Mouse (Mus musculus) left cerebral cortex, adult 9 months (tissue): Measurements from ENCODE around the gene Dock1.

Experiments
- DNase-seq, 2 experiments: peaks; one replicate each; pipeline ENCODE4 v3.0.0; 2022; ENCODE audit warnings: low spot score in 2 of 2

Dock1 gene

GRCm38 (mm10) chr7:134840066-134840465 lies 169.6 kb downstream of the Dock1 start:
- DNase-seq, result no peak

GRCm38 (mm10) chr7:134842751-134843150 lies 172.3 kb downstream of the Dock1 start:
- DNase-seq, result no peak

- no peak for DNase-seq
Observed at GRCm38 (mm10) chr7:134862000-134862399, 191.5 kb downstream of the Dock1 start.

GRCm38 (mm10) chr7:134864175-134864574 lies 193.7 kb downstream of the Dock1 start:
- DNase-seq, result peak in 1 of 2 experiments; percentile 11

GRCm38 (mm10) chr7:134872511-134872910 lies 202.1 kb downstream of the Dock1 start:
- no peak for DNase-seq

GRCm38 (mm10) chr7:134872981-134873380 lies 202.5 kb downstream of the Dock1 start:
- DNase-seq, result no peak

- DNase-seq, result no peak
Observed at GRCm38 (mm10) chr7:134878985-134879384, 208.5 kb downstream of the Dock1 start.

- no peak for DNase-seq
Observed at GRCm38 (mm10) chr7:134880431-134880830, 210.0 kb downstream of the Dock1 start.

- DNase-seq, result no peak
Observed at GRCm38 (mm10) chr7:134883516-134883915, 213.1 kb downstream of the Dock1 start.

- no peak for DNase-seq
Observed at GRCm38 (mm10) chr7:134892449-134892871, 222.0 kb downstream of the Dock1 start.

GRCm38 (mm10) chr7:134892972-134893371 lies 222.5 kb downstream of the Dock1 start:
- DNase-seq, result peak in 1 of 2 experiments; percentile 30

GRCm38 (mm10) chr7:134894604-134895003 lies 224.2 kb downstream of the Dock1 start:
- DNase-seq, result no peak

- no peak for DNase-seq
Observed at GRCm38 (mm10) chr7:134899462-134899861, 229.0 kb downstream of the Dock1 start.

GRCm38 (mm10) chr7:134901992-134902391 lies 231.5 kb downstream of the Dock1 start:
- no peak for DNase-seq

GRCm38 (mm10) chr7:134931886-134932285 lies 261.4 kb downstream of the Dock1 start:
- DNase-seq, result no peak

- no peak for DNase-seq
Observed at GRCm38 (mm10) chr7:134937471-134937926, 267.0 kb downstream of the Dock1 start.

- DNase-seq, result peak; percentile 35 to 78
Observed at GRCm38 (mm10) chr7:134937927-134938609, 267.6 kb downstream of the Dock1 start, which contains the start of gene Fam196a. TSS of gene Fam196a (minus strand) at chr7:134938430.

GRCm38 (mm10) chr7:134941891-134942290 lies 271.4 kb downstream of the Dock1 start:
- no peak for DNase-seq

GRCm38 (mm10) chr7:134943063-134943462 lies 272.6 kb downstream of the Dock1 start:
- no peak for DNase-seq

- DNase-seq, result no peak
Observed at GRCm38 (mm10) chr7:134943701-134944100, 273.2 kb downstream of the Dock1 start.

GRCm38 (mm10) chr7:134945925-134946716 lies 275.7 kb downstream of the Dock1 start:
- DNase-seq, result no peak

GRCm38 (mm10) chr7:134959086-134959485 lies 288.6 kb downstream of the Dock1 start:
- no peak for DNase-seq

- DNase-seq, result no peak
Observed at GRCm38 (mm10) chr7:134960871-134961270, 290.4 kb downstream of the Dock1 start.
